Mouse (Mus musculus): ENCODE data around the gene Arap2. TPM values are rescaled to one million over a fixed set of nuclear protein-coding genes. Genes with fewer than 3 reads are reported as not detected.

The Arap2 gene
- 18.7 TPM for polyA plus RNA-seq (2017; shearing (Covaris generic))

GRCm38 (mm10) chr5:62765784-62766701, at the start of gene Arap2:
Arap2 (minus strand) TSS chr5:62766159.

GRCm38 (mm10) chr5:62813402-62814071, 47.6 kb upstream of the Arap2 start, which contains the start of gene Dthd1:
Dthd1 (plus strand) TSS chr5:62813823.

Other genes with a start within 250 kb of the Arap2 start
- not detected for gene Dthd1, start 47.7 kb upstream of the Arap2 start, polyA plus RNA-seq (2017; shearing (Covaris generic))